Mouse (Mus musculus) left cerebral cortex, postnatal 14 days (tissue): ENCODE results near the gene Nrxn3. TPM values are rescaled to one million over a fixed set of nuclear protein-coding genes. Genes with fewer than 3 reads are reported as not detected.
A peak's percentile ranks its signal among the peaks of the same experiment; 100 is the strongest.

Experiments
- DNase-seq, 2 experiments: peaks; one replicate each; pipeline ENCODE4 v3.0.0; 2021 to 2022; ENCODE audit warnings: low spot score in 2 of 2, mixed read lengths in 1 of 2
- intact Hi-C: fragments of 180-260 bp; cut with DNase I; formaldehyde crosslinking; loops from one replicate; pipeline ENCODE4 v1.15.1; 2025
- total RNA-seq, 2 experiments: library from RNA; stranded (reverse); gene quantifications; 2 replicates each; pipeline ENCODE4 v1.2.3; 2021

The Nrxn3 gene
- total RNA-seq, 2 experiments from 2014 or later: 202 to 209 TPM

DNA sequence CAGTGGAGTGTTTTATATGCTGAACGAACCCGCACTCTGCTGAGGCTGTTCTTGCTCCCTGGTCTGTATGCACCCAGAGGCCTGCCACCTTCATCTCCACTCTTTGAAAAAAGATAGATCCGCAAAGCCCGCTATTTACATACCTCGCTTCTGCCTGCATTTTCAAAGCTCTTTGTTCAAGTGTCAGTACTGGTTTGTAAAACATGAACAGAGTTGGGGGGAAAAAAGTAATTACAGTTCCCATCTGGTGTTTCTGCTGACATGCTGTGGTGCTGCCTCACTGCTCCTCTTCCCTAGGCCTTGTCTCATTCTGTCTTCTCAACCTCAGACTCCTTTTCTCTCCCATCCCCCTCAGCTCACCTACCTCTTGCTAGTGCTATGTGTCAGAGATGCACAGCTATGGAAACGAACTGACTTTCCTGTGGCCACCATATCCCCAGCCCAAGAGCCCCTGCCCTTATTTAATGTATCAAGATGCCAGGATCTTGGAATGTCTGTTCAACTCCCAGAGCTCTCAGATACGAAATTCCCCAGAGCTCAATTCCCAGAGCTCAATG is 387.2 kb downstream of the Nrxn3 start:
- intact Hi-C loops: loop anchor here (5.0 to 10.0 kb wide), 4 partner anchors 118 to 705 kb away; no protein-coding TSS in a partner anchor
- DNase-seq: no peak

DNA sequence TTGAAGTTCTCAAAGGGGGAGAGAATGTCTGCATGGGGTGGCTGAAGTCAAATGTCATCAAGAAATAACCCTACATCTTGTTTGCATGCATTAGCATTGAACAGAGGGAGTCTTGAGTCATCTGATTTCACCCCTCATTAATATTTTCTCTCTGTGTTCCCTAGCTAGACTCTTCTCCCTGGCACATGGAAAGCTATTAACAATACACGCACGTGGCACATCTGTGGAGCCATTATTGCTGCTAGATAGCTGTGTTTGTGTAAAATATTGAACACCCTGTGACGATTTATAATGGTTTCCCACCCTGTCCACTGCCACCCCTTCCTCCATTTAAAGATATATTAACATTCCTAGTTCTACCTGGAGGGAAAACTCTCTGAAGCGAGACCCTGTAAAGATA is 405.9 kb downstream of the Nrxn3 start:
- DNase-seq: no peak
- intact Hi-C loops: no loop called here

DNA sequence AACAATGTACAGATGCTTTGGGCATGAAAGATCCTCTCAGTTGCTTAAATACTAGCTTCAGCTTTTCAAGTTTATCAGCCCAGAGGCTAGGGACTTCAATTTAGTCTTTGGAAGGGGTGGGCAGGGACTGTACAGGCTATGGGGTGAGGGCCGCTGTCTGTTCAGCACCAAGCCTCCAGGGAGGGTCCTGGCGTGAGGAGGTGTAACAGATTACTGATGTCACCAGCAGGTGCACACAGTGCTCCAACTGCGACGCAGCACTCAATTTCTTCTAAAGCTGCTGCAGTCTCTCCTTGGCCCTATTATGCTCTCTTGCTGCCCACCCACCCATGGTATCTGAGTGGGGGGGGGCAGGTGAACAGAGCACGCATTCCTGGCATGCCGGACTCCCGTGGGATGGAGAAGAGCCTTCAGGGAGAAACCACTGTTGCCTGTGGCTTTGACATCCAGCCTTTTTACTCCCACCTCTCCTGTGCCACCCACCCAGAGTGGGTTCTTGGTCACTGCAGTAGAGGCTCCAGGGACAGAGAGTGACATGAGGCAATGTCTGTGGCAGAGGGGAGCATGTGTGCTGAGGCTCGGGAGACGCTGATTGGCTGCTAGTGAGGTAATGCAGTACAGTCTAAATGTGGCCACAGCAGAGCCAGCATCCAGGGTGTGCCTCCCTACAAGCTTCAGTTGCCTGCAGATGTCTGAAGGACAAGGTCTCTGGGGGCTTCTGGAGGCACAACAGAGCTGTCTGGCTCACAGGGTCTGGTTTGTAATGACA is 406.6 kb downstream of the Nrxn3 start:
- intact Hi-C loops: no loop called here
- DNase-seq: peak; percentile 60 to 82

DNA sequence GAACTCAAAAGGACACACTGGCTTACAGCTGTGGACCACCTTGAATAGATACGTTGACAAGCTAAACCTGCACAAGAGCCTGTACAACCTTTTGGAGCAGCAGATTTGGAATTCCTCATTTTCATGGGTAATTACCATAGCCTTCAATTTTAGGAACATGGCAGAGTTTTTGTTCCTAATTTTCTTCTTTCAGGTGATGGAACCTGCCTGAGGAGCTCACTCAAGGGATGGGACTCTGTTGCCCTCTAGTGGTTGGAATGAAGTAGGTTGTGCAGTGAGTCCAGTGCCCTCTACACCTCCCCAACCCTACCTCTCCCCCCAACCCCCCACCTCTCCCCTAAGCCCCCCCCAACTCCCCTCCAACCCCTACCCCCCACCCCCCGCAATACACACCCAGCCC is 411.7 kb downstream of the Nrxn3 start:
- peak in 1 of 2 experiments; percentile 28 for DNase-seq
- intact Hi-C loops: no loop called here

DNA sequence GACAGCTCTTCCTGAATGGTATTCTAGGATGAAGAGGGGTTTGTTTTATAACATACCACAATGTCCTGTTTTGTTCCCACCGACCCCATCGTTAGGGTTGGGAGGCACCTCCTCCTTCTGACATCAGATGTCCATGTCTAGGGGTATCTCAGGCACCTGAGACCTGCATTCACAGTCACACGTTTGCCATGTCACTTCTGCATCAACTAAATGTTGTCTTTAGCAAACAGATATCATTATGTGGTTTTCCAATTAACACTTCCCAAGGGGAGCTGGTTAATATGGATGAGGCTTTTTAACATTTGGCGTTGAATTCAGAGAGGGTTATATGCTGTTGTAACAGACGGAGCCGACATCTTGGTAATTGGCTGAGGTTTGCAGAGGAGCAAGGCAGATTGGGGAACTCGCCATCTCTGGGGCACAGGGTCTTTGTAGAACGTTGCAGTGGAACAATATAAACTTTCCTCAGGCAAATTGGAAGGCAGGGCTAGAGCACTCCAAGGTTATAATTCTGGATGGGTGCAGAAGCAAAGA is 412.2 kb downstream of the Nrxn3 start:
- intact Hi-C loops: no loop called here
- DNase-seq: no peak

DNA sequence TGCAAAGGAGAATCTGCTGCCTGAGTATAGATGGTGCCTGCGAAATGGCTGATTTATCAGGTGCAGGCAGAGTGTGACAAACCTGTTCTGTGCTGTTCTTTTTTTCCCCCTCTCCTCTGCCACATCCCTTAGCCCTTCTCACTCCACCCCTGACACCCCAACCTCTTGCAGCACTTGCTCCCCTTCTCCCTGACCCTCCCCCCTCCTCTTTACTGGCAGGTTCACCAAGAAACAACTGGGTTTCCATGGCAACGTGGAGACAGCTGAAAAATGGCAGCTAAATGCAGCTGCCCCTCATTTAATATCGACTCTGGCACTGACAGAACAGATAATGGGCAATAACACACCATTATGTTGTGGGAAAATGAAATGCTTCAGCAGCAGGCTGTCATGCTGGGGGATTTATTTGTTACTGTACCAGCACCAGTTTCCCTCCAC is 426.3 kb downstream of the Nrxn3 start:
- intact Hi-C loops: no loop called here
- peak in 1 of 2 experiments; percentile 30 for DNase-seq

DNA sequence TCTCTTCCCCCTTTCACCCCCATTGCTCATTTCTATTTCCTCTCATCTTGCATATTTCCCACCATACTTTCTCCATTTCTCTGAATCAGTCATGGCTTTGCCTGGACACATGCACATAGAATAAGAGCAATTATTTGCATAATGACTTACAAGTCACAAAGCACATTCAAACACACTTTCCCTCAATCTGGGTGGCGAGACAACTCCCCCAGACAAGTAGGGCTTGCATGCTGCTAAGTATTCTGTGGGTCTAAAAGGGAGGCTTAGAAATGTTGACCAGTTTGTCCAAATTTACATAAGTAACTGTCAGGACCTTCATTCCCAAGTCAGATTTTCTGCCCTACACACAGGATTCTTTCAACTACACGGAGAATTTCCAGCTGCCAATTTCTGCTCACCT is 426.8 kb downstream of the Nrxn3 start:
- intact Hi-C loops: no loop called here
- no peak for DNase-seq

DNA sequence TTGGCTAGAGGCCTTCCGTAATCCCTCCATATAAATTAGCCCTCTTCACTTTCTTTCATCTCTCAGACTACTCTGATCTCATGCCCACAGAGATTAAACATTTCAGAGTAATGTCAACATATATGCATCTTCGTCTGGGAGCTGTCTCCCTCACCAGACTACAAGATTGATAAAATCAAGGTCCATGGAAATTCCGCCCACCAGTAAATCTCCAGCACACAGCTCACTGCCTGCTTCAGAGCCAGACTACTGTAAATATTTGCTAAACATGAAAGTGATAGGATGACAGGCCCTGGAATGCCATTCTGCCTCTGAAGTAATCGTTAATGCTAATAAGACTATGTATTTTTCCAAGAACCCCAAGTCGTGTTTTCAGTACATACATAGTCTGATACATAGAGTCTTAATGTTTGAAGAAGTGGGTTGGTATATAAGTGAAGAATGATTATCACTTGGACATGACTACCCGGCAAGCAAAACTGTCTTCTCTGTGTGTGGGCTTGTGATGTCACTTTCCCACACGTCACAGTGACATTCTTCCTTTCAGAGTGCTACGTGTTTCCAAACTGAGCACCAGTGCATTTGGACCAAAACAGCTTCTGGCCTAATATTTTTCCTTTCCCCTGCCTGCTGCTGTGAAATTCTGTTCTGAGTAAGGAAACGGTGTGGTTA is 433.5 kb downstream of the Nrxn3 start:
- intact Hi-C loops: no loop called here
- no peak for DNase-seq

DNA sequence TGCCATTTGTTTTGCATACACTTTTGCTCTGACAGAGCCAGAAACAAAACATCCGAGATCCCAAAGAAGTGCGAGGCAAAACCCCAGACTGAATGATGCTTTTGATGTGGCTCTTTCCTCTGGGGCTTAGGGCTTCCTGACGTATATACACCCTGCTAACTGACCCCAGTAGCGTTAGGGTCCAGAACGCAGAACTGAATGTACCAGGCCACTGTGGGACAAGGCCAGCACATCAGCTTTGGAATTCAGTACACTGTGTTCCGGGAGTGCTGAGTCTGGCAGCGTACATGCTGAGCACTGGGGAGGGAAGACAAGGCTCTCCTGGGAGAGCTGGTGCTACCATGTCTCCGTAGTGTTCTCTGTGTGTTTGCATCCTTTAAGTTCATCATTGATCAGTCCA is 436.7 kb downstream of the Nrxn3 start:
- DNase-seq: no peak
- intact Hi-C loops: no loop called here

DNA sequence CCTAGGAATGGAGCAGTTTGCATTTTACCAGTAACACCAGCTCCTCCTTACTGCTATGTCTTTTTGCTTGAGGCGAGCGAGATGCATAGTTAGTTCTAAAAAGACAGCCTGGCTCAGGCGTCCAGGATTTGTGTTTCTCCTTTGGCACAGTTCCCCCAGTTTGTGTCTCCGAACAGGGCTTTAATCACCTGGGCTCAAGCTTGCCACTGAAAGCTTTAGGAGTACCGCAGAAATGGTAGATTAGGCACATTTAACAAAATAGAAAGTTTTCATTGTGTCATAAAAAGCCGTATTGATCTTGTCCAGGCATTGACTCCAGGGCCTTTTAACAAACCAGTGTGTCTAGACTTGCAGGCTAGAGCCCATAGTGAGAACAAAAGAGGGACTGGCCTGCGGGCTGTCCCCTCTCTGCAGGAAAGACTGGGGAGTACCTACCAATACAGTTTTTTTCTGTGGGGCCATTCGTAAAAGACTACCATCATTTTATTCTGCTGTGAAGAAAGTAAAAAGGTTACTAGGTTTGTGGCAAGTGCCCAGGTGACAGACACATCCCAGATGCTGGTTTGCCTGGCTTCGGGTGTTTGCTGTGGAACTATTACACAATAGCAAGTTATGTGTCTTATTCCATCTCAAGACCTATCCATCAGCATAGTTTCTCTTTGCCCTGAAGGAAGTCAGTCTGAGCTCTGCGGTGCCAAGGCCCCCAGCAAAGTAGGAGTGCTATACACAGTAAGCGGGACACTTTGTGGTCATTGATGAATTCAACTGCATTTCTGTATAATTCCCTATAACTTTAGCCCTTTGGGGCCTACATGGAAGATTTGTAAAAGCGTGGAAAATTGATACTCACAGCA is 451.9 kb downstream of the Nrxn3 start:
- DNase-seq: no peak
- intact Hi-C loops: no loop called here

DNA sequence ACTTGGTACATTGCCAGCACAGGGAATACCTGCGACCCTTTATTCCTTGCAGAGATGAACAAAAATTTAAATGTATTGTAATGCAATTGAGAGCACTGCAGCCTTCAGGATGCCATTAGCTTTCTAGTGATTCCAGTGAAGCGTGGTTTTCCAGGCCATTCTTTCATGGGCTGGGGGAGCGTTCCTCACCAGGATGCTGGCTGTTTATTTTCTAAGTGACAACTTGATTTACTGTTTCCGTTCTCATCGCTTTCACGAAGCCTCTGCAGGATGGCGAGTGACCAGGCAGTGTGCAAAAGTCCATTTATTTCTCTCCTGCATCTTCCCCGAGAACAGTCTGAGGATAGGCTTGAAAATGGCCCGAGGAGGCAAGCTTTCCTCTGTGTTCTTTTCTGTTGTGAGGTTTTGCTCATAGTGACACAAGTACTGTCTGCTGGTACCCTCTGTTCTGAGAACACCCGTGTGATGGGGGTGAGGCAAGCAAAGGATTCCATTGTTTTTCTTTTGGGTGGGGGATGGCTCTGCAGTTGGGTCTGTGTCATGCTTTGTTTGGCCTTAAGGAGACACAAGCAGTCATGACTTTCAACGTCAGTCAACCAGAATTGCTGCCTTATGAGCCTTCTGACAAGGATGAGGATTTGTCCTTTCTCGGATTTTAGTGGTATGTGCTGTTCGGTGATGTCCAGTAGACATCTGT is 457.4 kb downstream of the Nrxn3 start:
- DNase-seq: no peak
- intact Hi-C loops: no loop called here

DNA sequence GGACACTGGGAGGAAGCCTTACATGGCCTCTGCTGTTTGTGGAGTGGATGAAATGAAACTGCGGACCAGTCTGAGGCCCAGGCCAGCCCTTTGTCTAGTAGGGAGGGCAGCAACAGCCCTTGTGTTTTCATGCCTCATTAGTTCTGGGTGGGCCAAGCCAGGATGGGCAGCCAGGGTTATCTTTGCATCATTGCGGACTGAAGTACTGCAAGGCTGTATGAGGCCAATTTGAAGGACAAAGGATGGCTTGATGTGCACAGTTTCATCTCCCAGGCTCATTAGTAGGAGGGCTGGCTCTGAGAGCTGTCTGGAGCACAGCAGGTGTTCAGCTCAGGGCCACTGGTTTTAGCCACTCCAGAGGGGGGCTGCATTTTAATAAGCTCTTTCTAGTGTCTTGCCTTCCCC is 458.5 kb downstream of the Nrxn3 start:
- intact Hi-C loops: no loop called here
- DNase-seq: no peak

DNA sequence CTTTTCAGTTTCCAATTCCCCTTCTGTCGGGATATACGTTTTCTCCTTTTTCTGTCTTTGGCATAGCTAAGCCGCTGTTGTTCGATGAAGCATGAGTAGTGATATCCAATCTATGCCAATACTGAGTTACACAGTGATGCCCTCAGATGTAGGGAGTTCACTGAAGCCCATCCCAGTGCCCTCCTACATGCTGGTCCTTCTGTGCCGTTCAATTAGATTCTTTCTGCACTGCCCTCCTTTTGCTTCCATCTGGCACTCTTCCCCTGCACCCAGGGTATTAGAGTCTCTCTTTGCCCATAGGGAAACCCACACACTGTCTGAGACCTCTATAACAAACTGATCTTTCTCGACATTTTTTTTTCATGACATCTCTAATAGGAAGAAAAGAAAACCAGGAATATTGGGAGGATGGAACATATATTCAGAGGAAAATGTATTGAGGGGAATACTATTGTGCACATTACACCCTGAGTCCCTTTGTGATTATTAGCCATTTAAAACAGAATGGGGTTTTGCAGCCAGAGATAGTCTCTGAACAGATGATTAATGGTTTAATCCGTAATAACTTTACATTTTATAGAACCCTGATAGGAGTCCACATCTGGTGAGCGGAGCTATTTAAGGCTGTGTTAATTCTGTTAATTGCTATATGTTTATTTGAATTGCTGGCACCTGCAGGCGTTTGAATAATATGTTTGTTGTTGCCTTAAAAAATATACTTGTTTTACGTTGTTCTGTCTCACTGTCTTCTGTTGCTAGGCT is 476.3 kb downstream of the Nrxn3 start:
- intact Hi-C loops: no loop called here
- no peak for DNase-seq

DNA sequence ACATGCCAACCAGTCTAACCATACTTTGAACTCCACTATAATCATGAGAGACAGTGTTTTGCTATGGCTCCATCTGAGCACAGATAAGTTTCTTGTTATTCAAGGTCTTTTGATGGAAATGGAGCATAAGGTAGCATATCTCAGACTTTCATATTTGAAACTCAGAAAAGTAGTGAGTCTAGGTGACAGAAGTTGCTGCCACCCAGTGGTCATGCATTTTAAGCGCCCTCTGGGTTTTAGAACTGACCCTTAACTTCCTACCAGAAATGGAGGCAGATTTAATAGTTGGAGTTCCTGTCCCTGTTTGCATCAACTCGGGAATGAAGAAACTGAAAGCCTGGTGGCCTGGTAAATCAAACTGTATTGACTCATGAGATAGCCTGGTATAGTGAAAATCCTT is 488.9 kb downstream of the Nrxn3 start:
- intact Hi-C loops: no loop called here
- DNase-seq: no peak

DNA sequence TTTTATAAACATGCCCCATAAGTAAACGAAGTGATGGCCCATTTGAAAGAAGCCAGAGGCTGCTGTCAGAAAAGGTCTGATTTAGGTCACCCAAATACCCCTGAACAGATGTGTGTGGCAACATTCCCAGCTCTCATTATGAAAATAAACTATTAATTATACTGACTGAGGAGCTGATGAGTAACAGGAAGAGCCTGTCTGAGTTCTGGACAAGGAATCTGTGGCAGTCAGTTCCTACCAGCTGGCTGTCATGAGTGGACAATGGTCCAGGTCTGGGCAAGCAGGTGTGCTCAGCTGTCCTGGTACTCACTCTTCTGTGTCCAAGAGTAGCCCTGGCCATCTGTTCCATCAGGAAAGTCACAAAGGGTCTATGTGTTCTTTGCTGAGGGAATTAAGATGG is 517.1 kb downstream of the Nrxn3 start:
- intact Hi-C loops: no loop called here

DNA sequence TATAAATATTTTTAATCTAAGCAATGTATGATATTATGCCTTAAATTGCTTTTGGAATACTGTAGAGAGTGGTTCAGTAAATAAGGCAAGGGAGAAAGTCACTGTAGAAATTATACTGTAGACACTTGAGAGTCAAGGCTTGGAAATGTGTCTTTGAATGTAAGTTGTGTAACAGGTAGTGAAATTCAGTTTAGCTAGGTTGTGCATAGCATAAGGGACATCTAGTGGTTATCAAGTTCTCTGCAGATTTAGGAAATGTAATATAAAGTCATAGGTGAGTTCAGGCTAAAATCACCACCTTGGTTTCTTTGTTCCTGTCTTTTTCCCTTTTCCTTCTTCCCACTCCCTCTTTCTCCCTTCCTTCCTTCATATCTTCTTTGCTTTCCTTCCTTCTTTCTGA is 518.9 kb downstream of the Nrxn3 start:
- intact Hi-C loops: no loop called here
- no peak for DNase-seq

More for the DNA sequence above, 517.1 kb downstream of the Nrxn3 start:
- DNase-seq: no peak

DNA sequence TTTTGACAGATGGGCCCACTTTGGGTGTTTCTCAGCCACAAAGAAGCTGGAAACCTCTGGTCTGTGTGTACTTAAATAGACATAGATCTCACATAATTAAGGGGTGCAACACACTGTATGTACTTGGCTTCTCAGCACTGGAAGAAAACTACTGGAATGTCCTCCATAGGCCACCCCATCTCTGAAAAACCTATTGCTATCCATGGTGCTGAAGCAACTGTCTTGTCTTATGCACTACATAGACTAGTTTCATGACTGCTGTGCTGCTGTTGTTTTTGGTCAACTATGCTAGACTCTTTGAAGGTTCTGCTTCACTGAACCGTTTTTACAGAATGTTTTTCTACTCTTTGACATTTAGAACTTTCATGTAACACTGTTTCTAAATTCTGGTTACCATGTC is 519.8 kb downstream of the Nrxn3 start:
- intact Hi-C loops: no loop called here
- no peak for DNase-seq

DNA sequence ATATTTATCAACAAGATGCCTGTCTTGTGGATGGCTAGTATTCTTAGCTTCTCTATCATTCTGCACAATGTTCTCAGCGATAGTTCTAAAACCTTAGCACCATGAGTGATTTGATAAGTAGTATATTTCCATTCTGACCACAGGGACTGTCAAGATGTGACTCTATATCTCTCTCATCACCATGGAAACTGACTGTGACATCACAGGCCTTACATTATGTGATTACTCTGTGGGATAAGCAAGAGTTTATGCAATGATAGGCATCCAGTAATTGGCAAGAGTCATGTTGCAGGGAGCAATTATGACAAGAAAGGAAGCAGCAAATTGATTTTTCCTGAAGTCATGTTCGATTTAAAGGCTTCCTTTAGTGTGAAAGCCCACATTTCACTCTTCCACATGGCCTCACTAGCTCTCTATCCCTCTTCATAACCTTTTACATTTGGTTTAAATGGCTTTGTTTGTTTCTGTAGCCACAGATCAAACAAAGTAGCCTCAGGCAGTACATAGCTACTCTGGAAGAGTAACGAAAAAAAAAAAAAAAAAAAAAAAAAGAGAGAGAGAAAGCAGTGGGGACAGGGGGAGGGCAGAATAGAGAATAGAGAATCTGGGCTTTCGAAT is 532.7 kb downstream of the Nrxn3 start:
- intact Hi-C loops: no loop called here
- DNase-seq: no peak
